ENCODE assay signal across 35 mouse cellular contexts in genomic region chr1:82168158-82168557, GRCm38 (mm10).
"Had no signal": no experiment of that assay in that cellular context is flagged by ENCODE, and none has a peak within 500 bp of the region (broad histone marks: within the 10 kb centered on the region; RNA-seq: fewer than 3 reads in every experiment).

No protein-coding gene starts in this region.

- H3K4me3 ChIP-seq: heart, embryonic 10.5 days; heart, embryonic 12.5 days; heart, embryonic 13.5 days; heart, embryonic 15.5 days; hindbrain, embryonic 10.5 days; hindbrain, embryonic 12.5 days; hindbrain, embryonic 13.5 days; hindbrain, embryonic 15.5 days; intestine, embryonic 15.5 days; kidney, embryonic 15.5 days; layer of hippocampus, adult 2 months had no signal

- ATAC-seq: hindbrain, embryonic 16.5 days; hindbrain, postnatal 0 days; inflammation-experienced regulatory T-cells, adult 6 months; intestine, embryonic 15.5 days; intestine, embryonic 16.5 days; intestine, postnatal 0 days had no signal

- H3K9ac ChIP-seq: heart, embryonic 12.5 days; heart, embryonic 13.5 days; heart, embryonic 15.5 days; hindbrain, embryonic 12.5 days; hindbrain, embryonic 13.5 days; hindbrain, embryonic 14.5 days; hindbrain, embryonic 15.5 days; intestine, embryonic 15.5 days; kidney, embryonic 15.5 days had no signal

- DNase-seq: heart, postnatal 10 days; heart, postnatal 14 days; heart, postnatal 36 days; heart, postnatal 4 days; kidney, adult 11 months; kidney, adult 18-20 months; kidney, adult 2 months; kidney, adult 8-10 months; kidney, adult 9 months; kidney, postnatal 10 days; kidney, postnatal 14 days; kidney, postnatal 25 days; kidney, postnatal 36 days; kidney, postnatal 4 days; layer of hippocampus, adult 9-11 months; layer of hippocampus, postnatal 36 days had no signal

- H3K36me3 ChIP-seq: heart, embryonic 10.5 days; heart, embryonic 12.5 days; heart, embryonic 13.5 days; heart, embryonic 15.5 days; hindbrain, embryonic 10.5 days; hindbrain, embryonic 12.5 days; hindbrain, embryonic 13.5 days; hindbrain, embryonic 15.5 days; intestine, embryonic 15.5 days; kidney, embryonic 15.5 days had no signal

- H3K4me2 ChIP-seq: heart, embryonic 11.5 days; heart, embryonic 12.5 days; heart, embryonic 13.5 days; heart, embryonic 15.5 days; hindbrain, embryonic 12.5 days; hindbrain, embryonic 13.5 days; hindbrain, embryonic 14.5 days; hindbrain, embryonic 15.5 days; intestine, embryonic 15.5 days; kidney, embryonic 15.5 days had no signal

- H3K27me3 ChIP-seq: heart, embryonic 12.5 days; heart, embryonic 13.5 days; heart, embryonic 15.5 days; hindbrain, embryonic 12.5 days; hindbrain, embryonic 13.5 days; hindbrain, embryonic 15.5 days; intestine, embryonic 15.5 days; kidney, embryonic 15.5 days had no signal

- H3K9me3 ChIP-seq: heart, embryonic 10.5 days; heart, embryonic 12.5 days; heart, embryonic 13.5 days; heart, embryonic 15.5 days; hindbrain, embryonic 10.5 days; hindbrain, embryonic 12.5 days; hindbrain, embryonic 13.5 days; hindbrain, embryonic 15.5 days; intestine, embryonic 15.5 days; kidney, embryonic 15.5 days had no signal

- H3K27ac ChIP-seq: heart, embryonic 10.5 days; heart, embryonic 13.5 days; heart, embryonic 15.5 days; hindbrain, embryonic 10.5 days; hindbrain, embryonic 12.5 days; hindbrain, embryonic 13.5 days; hindbrain, embryonic 14.5 days; hindbrain, embryonic 15.5 days; hindbrain, postnatal 0 days; intestine, embryonic 15.5 days; kidney, embryonic 15.5 days; kidney, postnatal 0 days; layer of hippocampus, adult 2 months had no signal

- H3K4me1 ChIP-seq: heart, embryonic 10.5 days; heart, embryonic 13.5 days; heart, embryonic 15.5 days; hindbrain, embryonic 10.5 days; hindbrain, embryonic 12.5 days; hindbrain, embryonic 13.5 days; hindbrain, embryonic 15.5 days; intestine, embryonic 15.5 days; kidney, embryonic 15.5 days had no signal
